Mouse (Mus musculus) lung, postnatal 0 days (tissue): ENCODE data around the gene Eif4g3. TPM values are rescaled to one million over a fixed set of nuclear protein-coding genes. Genes with fewer than 3 reads are reported as not detected.
"Not testable (repeated sequence)": the region's sequence is repeated elsewhere in the genome, so short reads cannot be mapped to it uniquely, and the experiment has no call there.

Source experiments
- ATAC-seq: fragments of 200-750 bp; cut with Nextera tagmentation; 2 replicates; pipeline ENCODE4 v1.8.0; 2017; ENCODE audit warnings: moderate library complexity
- DNase-seq: peaks from one replicate; pipeline ENCODE4 v3.0.0-alpha.2; 2016; ENCODE audit warnings: low spot score
- H3K27ac ChIP-seq: fragments of 300-500 bp; sonication (generic); 2 replicates; pipeline ENCODE4 v1.5.1; 2014; ENCODE audit warnings: antibody characterized with exemption, mild to moderate bottlenecking, low read length, mixed read lengths
- H3K27me3 ChIP-seq: fragments of 300-500 bp; sonication (generic); replicated peaks from 2 replicates; pipeline ENCODE4 v1.6.1; 2014; ENCODE audit warnings: low read length, mixed read lengths; ENCODE audit not compliant: insufficient read depth
- H3K36me3 ChIP-seq: fragments of 300-500 bp; sonication (generic); 2 replicates; pipeline ENCODE4 v1.6.1; 2014; ENCODE audit warnings: low read length, mixed read lengths; ENCODE audit not compliant: insufficient read depth
- H3K4me1 ChIP-seq: fragments of 300-500 bp; sonication (generic); 2 replicates; pipeline ENCODE4 v1.6.1; 2014; ENCODE audit warnings: antibody characterized with exemption, low read depth, low read length, mixed read lengths; ENCODE audit not compliant: insufficient read depth
- H3K4me2 ChIP-seq: fragments of 300-500 bp; sonication (generic); replicated peaks from 2 replicates; pipeline ENCODE4 v1.6.1; 2014; ENCODE audit warnings: low read depth, mild to moderate bottlenecking, low read length, moderate library complexity, mixed read lengths
- H3K4me3 ChIP-seq: fragments of 300-500 bp; sonication (generic); 2 replicates; pipeline ENCODE4 v1.5.1; 2014; ENCODE audit warnings: low read depth, low read length
- H3K9ac ChIP-seq: fragments of 300-500 bp; sonication (generic); replicated peaks from 2 replicates; pipeline ENCODE4 v1.6.1; 2014; ENCODE audit warnings: low read depth, mild to moderate bottlenecking
- H3K9me3 ChIP-seq: fragments of 300-500 bp; sonication (generic); 2 replicates; pipeline ENCODE4 v1.6.1; 2016; ENCODE audit warnings: low read length, mixed read lengths
- CTCF ChIP-seq: IDR thresholded peaks from 2 replicates; pipeline ENCODE4 v1.5.1; 2016; ENCODE audit warnings: antibody characterized with exemption, mild to moderate bottlenecking
- EP300 ChIP-seq: IDR thresholded peaks from 2 replicates; pipeline ENCODE4 v1.6.1; 2016; ENCODE audit warnings: antibody characterized with exemption, mild to moderate bottlenecking, control low read depth
- WGBS: fragments of 180-500 bp; shearing (Covaris S2); extraction: QIAGEN DNeasy Blood & Tissue Kit; methylation state at CpG from one replicate; pipeline ENCODE4 v1.1.7; 2014; 5-methylcytosine and 5-hydroxymethylcytosine counted together
- polyA plus RNA-seq: library from polyadenylated mRNA; unstranded; fragments of >200 nt; fragmentation: Nextera tagmentation; extraction: Ambion mirVana; gene quantifications from 2 replicates; pipeline ENCODE4 v1.2.1, GENCODE M21; 2015

Gene Eif4g3
- polyA plus RNA-seq, 1 experiment from 2014 or later = 17.2 TPM

DNA sequence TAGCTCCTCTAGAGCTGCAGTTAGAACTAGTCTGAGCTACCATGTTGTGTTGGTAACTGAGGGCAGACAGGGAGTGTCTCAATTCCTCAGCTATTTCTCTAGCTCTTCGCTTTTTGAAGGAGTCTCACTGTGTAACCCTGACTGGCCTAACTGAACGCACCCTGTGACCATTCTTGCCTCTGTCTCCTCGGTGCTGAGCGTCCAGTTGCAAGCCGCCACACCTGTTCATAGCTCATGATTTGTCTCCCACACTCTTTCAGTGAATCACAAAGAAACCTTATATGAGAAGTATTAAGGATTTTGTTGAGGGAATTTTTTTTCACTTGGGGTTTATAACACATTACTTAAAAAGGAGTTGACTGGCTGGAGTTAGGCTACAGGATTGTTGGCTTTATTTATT is 49.8 kb downstream of the Eif4g3 start:
- Histone ChIP-seq H3K9me3 (no peaks in the 10 kb centered on the region), H3K9ac (no peak overlapping the region), H3K4me3 (no peak overlapping the region), H3K36me3 (peaks cover 8% of the 10 kb centered on the region; the same call in 1 of the 2 replicates), H3K27ac (no peak overlapping the region), H3K27me3 (no peaks in the 10 kb centered on the region), H3K4me1 (peaks cover 5% of the 10 kb centered on the region; the same call in 1 of the 2 replicates), H3K4me2 (no peak overlapping the region)
- no peak for TF ChIP-seq EP300
- no peak for TF ChIP-seq CTCF
- 83% methylated on average over 5 of the region's 5 CpGs for WGBS
- ATAC-seq = no peak
- no peak for DNase-seq

DNA sequence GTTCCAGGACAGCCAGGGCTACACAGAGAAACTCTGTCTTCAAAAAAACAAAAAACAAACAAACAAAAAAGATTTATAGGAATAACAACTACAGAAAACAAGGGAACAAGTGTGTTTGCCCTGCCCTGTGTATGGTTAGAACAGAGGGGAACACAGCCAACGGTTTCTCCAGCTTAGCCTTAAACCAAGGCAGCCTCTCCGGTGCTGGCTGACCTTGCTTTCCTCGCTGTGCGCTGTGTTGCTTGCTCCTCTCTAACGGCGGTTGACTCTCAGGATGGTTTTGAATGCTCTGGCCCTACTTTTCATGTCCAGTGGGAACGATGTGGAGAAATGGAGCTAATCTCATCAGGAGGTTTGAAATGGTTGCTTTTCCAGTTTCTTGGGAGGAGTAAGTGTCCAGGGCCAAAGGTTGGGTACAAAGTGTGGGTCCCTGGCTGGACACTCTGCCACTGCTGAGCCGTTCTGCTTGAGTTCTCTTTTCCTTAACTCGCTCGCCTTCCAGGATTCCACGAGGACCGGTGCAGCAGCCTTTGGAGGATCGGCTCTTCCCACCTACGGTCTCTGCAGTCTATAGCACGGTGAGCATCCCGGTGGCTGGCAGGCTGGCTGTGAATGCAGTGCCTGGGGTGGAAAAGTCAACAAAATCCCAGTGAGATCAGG is 52.1 kb downstream of the Eif4g3 start:
- no peak for DNase-seq
- Histone ChIP-seq H3K36me3 (peaks cover 8% of the 10 kb centered on the region; the same call in 1 of the 2 replicates), H3K27me3 (no peaks in the 10 kb centered on the region), H3K4me2 (no peak overlapping the region), H3K9me3 (no peaks in the 10 kb centered on the region), H3K4me3 (no peak overlapping the region), H3K27ac (no peak overlapping the region), H3K4me1 (no peaks in the 10 kb centered on the region), H3K9ac (no peak overlapping the region)
- TF ChIP-seq EP300 (no peak), CTCF (no peak)
- no peak for ATAC-seq
- WGBS = 96% methylated on average over 16 of the region's 16 CpGs

DNA sequence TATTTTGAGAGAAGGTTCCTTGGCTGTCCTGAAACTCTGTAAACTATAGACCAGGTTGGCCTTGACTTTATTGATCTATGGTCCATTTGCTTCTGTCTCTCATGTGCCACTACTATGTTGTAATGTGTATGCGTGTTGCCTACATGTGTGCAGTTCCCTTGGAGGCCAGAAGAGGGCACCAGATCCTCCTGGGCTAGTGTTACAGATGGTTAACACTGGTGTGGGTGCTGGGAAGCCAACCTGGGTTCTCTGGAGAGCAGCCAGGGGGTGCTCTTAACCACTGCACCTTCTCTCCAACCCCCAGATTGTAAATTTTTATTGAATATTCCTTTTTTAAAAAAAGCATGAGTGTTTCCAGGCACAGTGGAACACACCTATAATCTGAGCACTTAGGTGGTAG is 53.0 kb downstream of the Eif4g3 start:
- WGBS = 100% methylated on average over 1 of the region's 1 CpGs
- Histone ChIP-seq H3K4me3 (no peak overlapping the region), H3K9me3 (no peaks in the 10 kb centered on the region), H3K27me3 (no peaks in the 10 kb centered on the region), H3K4me1 (no peaks in the 10 kb centered on the region), H3K9ac (no peak overlapping the region), H3K36me3 (peaks cover 8% of the 10 kb centered on the region; the same call in 1 of the 2 replicates), H3K4me2 (no peak overlapping the region), H3K27ac (no peak overlapping the region)
- ATAC-seq (no peak), DNase-seq (no peak)
- TF ChIP-seq CTCF (peak; percentile 52), EP300 (no peak)

DNA sequence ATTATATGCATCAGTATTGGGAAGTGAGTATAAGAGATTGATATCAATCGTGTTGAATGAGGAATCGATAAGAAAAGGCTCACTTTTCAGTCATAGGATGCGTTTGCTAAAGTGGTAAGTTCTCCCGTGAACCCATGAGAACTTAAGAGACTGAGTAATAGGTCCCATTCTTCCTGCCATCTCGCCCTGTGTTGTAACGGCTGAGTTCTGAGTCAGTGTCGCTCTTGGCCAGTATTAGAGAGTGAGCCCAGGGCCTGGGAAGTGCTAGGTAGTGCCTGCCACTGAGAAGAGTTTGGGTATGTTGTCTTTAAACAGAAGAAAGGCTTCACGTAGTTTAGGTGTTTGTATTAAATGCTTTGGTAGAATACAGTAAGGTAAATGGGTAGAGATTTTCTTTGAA is 53.5 kb downstream of the Eif4g3 start:
- Histone ChIP-seq H3K36me3 (peaks cover 8% of the 10 kb centered on the region; the same call in 1 of the 2 replicates), H3K4me3 (no peak overlapping the region), H3K9me3 (no peaks in the 10 kb centered on the region), H3K9ac (no peak overlapping the region), H3K4me1 (no peaks in the 10 kb centered on the region), H3K27me3 (no peaks in the 10 kb centered on the region), H3K27ac (no peak overlapping the region), H3K4me2 (no peak overlapping the region)
- WGBS = 96% methylated on average over 8 of the region's 8 CpGs
- DNase-seq (no peak), ATAC-seq (no peak)
- TF ChIP-seq EP300 = no peak
- TF ChIP-seq CTCF = no peak

DNA sequence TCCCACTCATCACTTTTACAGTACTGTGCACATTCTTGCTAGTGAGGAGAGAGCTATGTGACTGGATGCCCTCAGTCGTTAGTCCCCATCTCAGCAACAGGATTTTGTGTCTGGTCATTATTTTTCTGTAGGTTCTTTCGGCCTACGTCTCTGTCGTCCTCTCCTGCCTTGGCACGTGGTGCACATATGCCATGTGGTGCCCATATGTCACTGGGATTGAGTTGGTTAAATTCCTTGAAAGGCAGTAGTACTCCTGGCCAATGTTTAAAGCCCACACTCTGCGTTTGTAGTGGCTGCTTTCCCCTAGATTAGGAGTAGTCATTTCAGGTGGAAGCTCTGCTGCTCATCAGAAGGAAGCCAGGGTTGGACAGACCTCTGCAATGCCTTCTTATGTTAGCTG is 56.7 kb downstream of the Eif4g3 start:
- Histone ChIP-seq H3K27me3 (no peaks in the 10 kb centered on the region), H3K27ac (no peak overlapping the region), H3K9me3 (no peaks in the 10 kb centered on the region), H3K4me3 (no peak overlapping the region), H3K36me3 (peaks cover 8% of the 10 kb centered on the region; the same call in 1 of the 2 replicates), H3K4me2 (no peak overlapping the region), H3K4me1 (no peaks in the 10 kb centered on the region), H3K9ac (no peak overlapping the region)
- no peak for DNase-seq
- no peak for ATAC-seq
- no peak for TF ChIP-seq CTCF
- no peak for TF ChIP-seq EP300
- WGBS = 66% methylated on average over 6 of the region's 6 CpGs

DNA sequence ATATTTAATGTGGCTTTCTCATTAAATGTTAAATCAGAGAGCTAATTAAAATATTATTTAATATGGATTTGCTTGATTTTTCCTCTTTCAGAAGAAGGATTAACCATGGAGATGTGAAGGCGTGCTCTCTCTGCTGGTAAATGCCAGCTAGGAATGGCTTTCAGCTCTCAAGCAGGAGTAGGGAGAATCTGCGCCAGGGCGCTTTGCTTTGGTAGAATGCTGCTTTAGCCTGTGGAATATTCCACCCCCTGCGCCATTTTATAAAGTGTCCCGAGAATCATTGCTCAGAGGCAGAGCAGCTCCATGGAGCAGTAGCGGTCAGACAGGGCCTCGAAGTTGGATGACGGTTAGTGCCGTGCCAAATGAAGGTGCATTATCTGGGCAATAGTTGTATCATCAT is 58.7 kb downstream of the Eif4g3 start:
- DNase-seq = no peak
- no peak overlapping the region for H3K27ac ChIP-seq
- ATAC-seq = no peak
- H3K4me1 ChIP-seq = no peaks in the 10 kb centered on the region
- H3K4me2 ChIP-seq = no peak overlapping the region
- H3K4me3 ChIP-seq = no peak overlapping the region
- no peaks in the 10 kb centered on the region for H3K36me3 ChIP-seq
- no peak for TF ChIP-seq CTCF
- TF ChIP-seq EP300 = no peak
- no peaks in the 10 kb centered on the region for H3K27me3 ChIP-seq
- WGBS = 96% methylated on average over 9 of the region's 9 CpGs
- no peak overlapping the region for H3K9ac ChIP-seq
- H3K9me3 ChIP-seq = no peaks in the 10 kb centered on the region

DNA sequence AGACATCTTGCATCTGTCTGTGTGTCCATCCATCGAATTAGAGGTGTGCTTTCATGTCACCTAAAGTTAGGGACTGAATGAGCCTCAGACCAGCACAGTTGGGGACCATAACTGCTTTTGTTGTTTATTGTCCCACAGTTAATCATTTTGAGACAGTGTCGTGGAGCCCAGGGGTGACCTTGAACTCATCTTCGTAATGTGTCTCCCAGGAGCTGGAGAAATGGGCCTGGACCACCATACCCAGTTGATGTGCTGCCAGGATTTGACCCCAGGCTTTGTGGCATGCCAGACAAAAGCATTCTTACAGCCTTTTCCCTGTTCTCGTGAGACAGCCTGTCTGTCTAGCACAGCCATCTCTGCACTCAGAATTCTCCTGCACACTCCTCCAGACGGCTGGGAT is 63.8 kb downstream of the Eif4g3 start:
- no peak for ATAC-seq
- Histone ChIP-seq H3K27me3 (no peaks in the 10 kb centered on the region), H3K9ac (no peak overlapping the region), H3K4me1 (no peaks in the 10 kb centered on the region), H3K27ac (no peak overlapping the region), H3K4me2 (no peak overlapping the region), H3K36me3 (no peaks in the 10 kb centered on the region), H3K9me3 (no peaks in the 10 kb centered on the region), H3K4me3 (no peak overlapping the region)
- TF ChIP-seq EP300 (no peak), CTCF (no peak)
- DNase-seq = no peak
- 81% methylated on average over 5 of the region's 5 CpGs for WGBS

DNA sequence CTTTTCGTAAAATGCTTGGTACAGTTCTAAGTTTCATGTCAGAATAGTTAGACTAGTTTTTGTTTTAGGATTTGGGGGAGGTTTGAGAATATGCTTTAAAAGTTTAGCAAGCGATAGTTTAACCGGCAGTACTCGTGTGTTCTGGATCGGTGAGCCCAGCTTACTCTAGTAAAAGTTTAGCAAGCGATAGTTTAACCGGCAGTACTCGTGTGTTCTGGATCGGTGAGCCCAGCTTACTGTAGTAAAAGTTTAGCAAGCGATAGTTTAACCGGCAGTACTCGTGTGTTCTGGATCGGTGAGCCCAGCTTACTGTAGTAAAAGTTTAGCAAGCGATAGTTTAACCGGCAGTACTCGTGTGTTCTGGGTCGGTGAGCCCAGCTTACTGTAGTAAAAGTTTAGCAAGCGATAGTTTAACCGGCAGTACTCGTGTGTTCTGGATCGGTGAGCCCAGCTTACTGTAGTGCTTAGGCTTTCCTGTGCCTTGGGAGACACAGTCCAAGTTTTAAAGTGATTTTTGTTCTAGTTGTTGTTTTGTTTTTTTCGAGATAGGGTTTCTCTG is 64.5 kb downstream of the Eif4g3 start:
- not testable (repeated sequence) for H3K36me3 ChIP-seq, H3K27ac ChIP-seq, H3K4me2 ChIP-seq, H3K27me3 ChIP-seq, H3K4me1 ChIP-seq, H3K9me3 ChIP-seq, H3K4me3 ChIP-seq, ATAC-seq, DNase-seq, H3K9ac ChIP-seq
- WGBS = 96% methylated on average over 22 of the region's 22 CpGs
